Mouse (Mus musculus): ENCODE data around the gene Slc25a5. TPM values are rescaled to one million over a fixed set of nuclear protein-coding genes. Genes with fewer than 3 reads are reported as not detected.
A peak's percentile ranks its signal among the peaks of the same experiment; 100 is the strongest.
"Not testable (repeated sequence)": the region's sequence is repeated elsewhere in the genome, so short reads cannot be mapped to it uniquely, and the experiment has no call there.

Gene Slc25a5
- total and polyA plus RNA-seq, 2 experiments = 735 to 759 TPM

DNA sequence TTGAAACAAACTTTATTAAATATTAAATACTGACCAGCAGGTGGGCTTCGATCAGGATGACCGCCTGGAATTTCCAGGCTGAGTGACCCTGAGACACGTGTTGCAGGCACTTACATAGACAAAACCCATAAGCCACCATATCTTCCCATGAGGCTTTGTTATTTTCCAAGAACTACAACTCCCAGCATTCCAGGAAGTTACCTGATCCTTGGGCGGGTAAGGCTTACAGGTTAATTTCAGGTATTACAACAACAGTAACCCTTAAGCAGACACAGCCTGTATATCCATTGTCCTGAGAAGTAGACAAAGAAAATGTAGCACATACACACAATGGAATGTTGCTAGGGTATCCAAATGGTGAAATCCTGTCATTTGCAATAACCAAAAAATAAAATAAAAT, 6.1 kb upstream of the Slc25a5 start:
- WGBS = 56% methylated on average over 4 of the region's 4 CpGs
- no peak for DNase-seq (ENCODE audit: extremely low read depth, low read depth, low spot score)
- H3K36me3 ChIP-seq (ENCODE audit: control insufficient read depth, insufficient read depth, low read length) = no peaks in the 10 kb centered on the region
- H3K4me1 ChIP-seq (ENCODE audit: control insufficient read depth, insufficient read depth, low read length) = no peaks in the 10 kb centered on the region; the same call in 1 of the 2 replicates
- no peak overlapping the region for H3K27ac ChIP-seq (replicated peaks; ENCODE audit: insufficient read depth, low read depth, low read length)
- TF ChIP-seq CTCF (IDR thresholded peaks at IDR 0.05; ENCODE audit: low read depth, low read length) (no peak), POLR2A (IDR thresholded peaks at IDR 0.05; ENCODE audit: extremely low read depth, insufficient read depth, low read length) (no peak)
- no peaks in the 10 kb centered on the region for H3K27me3 ChIP-seq (ENCODE audit: control insufficient read depth, insufficient read depth, low read length)
- no peak overlapping the region for H3K4me3 ChIP-seq (ENCODE audit: insufficient read depth, low read depth, low read length)
- H3K9ac ChIP-seq (ENCODE audit: low read depth, low read length) = no peak overlapping the region
- no peaks in the 10 kb centered on the region for H3K79me2 ChIP-seq (ENCODE audit: control insufficient read depth, insufficient read depth, low read length)

DNA sequence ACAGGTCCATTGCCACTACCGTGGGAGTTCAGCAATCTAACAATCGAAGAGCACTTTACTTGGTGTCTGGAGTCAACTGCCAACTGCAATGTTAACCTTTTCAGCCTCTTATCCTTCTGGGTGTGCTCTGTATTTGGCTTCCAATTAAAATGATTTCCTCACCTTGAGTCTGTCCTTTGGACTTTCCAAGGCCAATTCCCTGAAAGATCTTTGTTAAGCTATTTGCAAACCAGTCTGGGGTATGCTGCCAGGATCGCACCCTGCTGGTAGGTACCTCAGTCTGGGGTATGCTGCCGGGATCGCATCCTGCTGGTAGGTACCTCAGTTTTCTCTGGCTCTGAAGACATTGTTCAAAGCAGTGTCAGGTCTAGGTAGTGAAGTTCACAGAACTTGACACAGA, 880 bp upstream of the Slc25a5 start:
- WGBS = 15% methylated on average over 5 of the region's 5 CpGs
- Histone ChIP-seq H3K4me3 (ENCODE audit: insufficient read depth, low read depth, low read length) (no peak overlapping the region), H3K27me3 (ENCODE audit: control insufficient read depth, insufficient read depth, low read length) (no peaks in the 10 kb centered on the region), H3K4me1 (ENCODE audit: control insufficient read depth, insufficient read depth, low read length) (peaks cover 2% of the 10 kb centered on the region; the same call in 1 of the 2 replicates), H3K36me3 (ENCODE audit: control insufficient read depth, insufficient read depth, low read length) (peaks cover 13% of the 10 kb centered on the region), H3K27ac (replicated peaks; ENCODE audit: insufficient read depth, low read depth, low read length) (peak overlapping the region; percentile 84), H3K9ac (ENCODE audit: low read depth, low read length) (peak overlapping the region; percentile 53; the same call in 1 of the 2 replicates), H3K79me2 (ENCODE audit: control insufficient read depth, insufficient read depth, low read length) (no peaks in the 10 kb centered on the region)
- DNase-seq (ENCODE audit: extremely low read depth, low read depth, low spot score) = peak; percentile 74
- TF ChIP-seq CTCF (IDR thresholded peaks at IDR 0.05; ENCODE audit: low read depth, low read length) (peak; percentile 33), POLR2A (IDR thresholded peaks at IDR 0.05; ENCODE audit: extremely low read depth, insufficient read depth, low read length) (no peak)

DNA sequence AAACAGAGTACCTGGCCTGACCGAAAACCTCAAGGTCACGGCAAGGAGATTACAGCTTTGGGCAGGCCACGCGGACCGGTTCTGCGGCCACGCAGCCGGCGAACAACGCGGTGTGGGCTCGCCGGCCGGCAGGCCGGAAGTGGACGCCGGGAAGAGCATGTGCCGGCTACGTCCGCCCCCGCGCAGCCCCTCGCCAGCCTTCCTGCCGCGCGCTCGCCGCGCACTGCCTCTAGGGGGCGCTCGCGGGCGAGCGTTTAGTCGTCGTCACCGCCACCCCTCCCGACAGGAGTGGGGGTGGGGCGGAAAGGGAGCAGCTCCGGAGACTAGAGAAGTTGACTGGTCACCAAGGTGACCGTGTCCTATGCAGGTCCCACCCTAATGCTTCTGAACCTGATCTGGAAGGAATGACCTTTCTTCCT, 721 bp downstream of the Slc25a5 start:
- peak; percentile 48 for DNase-seq (ENCODE audit: extremely low read depth, low read depth, low spot score)
- Histone ChIP-seq H3K27ac (replicated peaks; ENCODE audit: insufficient read depth, low read depth, low read length) (peak overlapping the region; percentile 96), H3K79me2 (ENCODE audit: control insufficient read depth, insufficient read depth, low read length) (no peaks in the 10 kb centered on the region), H3K27me3 (ENCODE audit: control insufficient read depth, insufficient read depth, low read length) (no peaks in the 10 kb centered on the region), H3K9ac (ENCODE audit: low read depth, low read length) (peak overlapping the region; percentile 91), H3K36me3 (ENCODE audit: control insufficient read depth, insufficient read depth, low read length) (peaks cover 13% of the 10 kb centered on the region), H3K4me1 (ENCODE audit: control insufficient read depth, insufficient read depth, low read length) (peaks cover 2% of the 10 kb centered on the region; the same call in 1 of the 2 replicates), H3K4me3 (ENCODE audit: insufficient read depth, low read depth, low read length) (peak overlapping the region; percentile 74)
- TF ChIP-seq POLR2A (IDR thresholded peaks at IDR 0.05; ENCODE audit: extremely low read depth, insufficient read depth, low read length) = no peak
- TF ChIP-seq CTCF (IDR thresholded peaks at IDR 0.05; ENCODE audit: low read depth, low read length) = peak; percentile 75
- WGBS = 0% methylated on average over 32 of the region's 41 CpGs

DNA sequence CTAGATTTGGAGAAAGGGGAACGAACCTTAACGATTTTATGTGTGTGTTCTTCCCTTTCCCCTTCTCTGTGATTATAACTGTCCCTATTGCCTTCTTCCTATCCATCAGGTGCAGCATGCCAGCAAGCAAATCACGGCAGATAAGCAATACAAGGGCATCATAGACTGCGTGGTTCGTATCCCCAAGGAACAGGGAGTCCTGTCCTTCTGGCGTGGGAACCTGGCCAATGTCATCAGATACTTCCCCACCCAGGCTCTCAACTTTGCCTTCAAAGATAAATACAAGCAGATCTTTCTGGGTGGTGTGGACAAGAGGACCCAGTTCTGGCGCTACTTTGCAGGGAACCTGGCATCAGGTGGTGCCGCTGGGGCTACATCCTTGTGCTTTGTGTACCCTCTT, 1.3 kb downstream of the Slc25a5 start:
- H3K79me2 ChIP-seq (ENCODE audit: control insufficient read depth, insufficient read depth, low read length); H3K27me3 ChIP-seq (ENCODE audit: control insufficient read depth, insufficient read depth, low read length); DNase-seq (ENCODE audit: extremely low read depth, low read depth, low spot score); H3K4me1 ChIP-seq (ENCODE audit: control insufficient read depth, insufficient read depth, low read length): not testable (repeated sequence)
- H3K9ac ChIP-seq (ENCODE audit: low read depth, low read length) = peak overlapping the region; percentile 91
- H3K4me3 ChIP-seq (ENCODE audit: insufficient read depth, low read depth, low read length) = peak overlapping the region; percentile 74
- H3K36me3 ChIP-seq (ENCODE audit: control insufficient read depth, insufficient read depth, low read length) = peaks cover 13% of the 10 kb centered on the region
- H3K27ac ChIP-seq (replicated peaks; ENCODE audit: insufficient read depth, low read depth, low read length) = peak overlapping the region; percentile 96
- WGBS = 8% methylated on average over 8 of the region's 8 CpGs

DNA sequence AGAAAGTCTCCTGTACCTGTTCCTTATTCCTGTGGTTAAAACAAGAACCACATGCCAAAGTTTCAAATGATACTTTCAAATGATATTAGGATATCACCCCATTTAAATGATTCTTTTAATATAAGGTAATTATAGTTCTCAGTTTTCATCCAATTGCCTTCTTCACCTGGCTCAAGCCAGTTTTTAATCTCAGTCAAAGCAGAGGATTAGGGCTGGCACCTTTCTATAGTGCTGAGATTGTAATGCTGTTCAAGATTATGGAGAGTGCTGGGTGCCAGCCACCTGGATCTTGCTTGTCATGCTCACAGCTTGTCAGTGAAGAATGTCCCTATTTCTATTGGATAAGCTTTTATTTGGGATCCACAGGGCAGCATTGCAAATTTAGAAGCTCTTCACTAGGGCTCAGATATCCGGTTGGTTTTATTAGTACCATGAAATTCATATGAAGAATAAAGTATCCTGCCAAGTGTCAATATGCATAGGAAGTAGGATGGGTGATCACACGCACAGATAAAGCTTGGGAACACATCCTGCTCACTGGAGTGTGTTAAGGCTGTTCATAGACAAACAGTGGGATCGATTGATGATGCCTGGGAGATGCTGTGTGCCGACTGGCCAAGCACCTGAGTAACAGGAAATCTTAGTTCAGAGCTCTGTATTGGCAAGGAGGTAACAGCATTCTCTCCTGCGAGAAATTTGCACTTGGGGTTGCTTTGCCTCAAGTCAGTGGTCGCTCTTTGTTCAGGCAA, 3.9 kb downstream of the Slc25a5 start:
- no peak overlapping the region for H3K9ac ChIP-seq (ENCODE audit: low read depth, low read length)
- no peaks in the 10 kb centered on the region for H3K79me2 ChIP-seq (ENCODE audit: control insufficient read depth, insufficient read depth, low read length)
- 20% methylated on average over 6 of the region's 6 CpGs for WGBS
- H3K36me3 ChIP-seq (ENCODE audit: control insufficient read depth, insufficient read depth, low read length) = peaks cover 13% of the 10 kb centered on the region
- no peak overlapping the region for H3K4me3 ChIP-seq (ENCODE audit: insufficient read depth, low read depth, low read length)
- DNase-seq (ENCODE audit: extremely low read depth, low read depth, low spot score) = peak; percentile 62
- no peaks in the 10 kb centered on the region for H3K27me3 ChIP-seq (ENCODE audit: control insufficient read depth, insufficient read depth, low read length)
- TF ChIP-seq CTCF (IDR thresholded peaks at IDR 0.05; ENCODE audit: low read depth, low read length) (no peak), POLR2A (IDR thresholded peaks at IDR 0.05; ENCODE audit: extremely low read depth, insufficient read depth, low read length) (no peak)
- H3K4me1 ChIP-seq (ENCODE audit: control insufficient read depth, insufficient read depth, low read length) = peaks cover 4% of the 10 kb centered on the region; the same call in 1 of the 2 replicates
- H3K27ac ChIP-seq (replicated peaks; ENCODE audit: insufficient read depth, low read depth, low read length) = no peak overlapping the region

DNA sequence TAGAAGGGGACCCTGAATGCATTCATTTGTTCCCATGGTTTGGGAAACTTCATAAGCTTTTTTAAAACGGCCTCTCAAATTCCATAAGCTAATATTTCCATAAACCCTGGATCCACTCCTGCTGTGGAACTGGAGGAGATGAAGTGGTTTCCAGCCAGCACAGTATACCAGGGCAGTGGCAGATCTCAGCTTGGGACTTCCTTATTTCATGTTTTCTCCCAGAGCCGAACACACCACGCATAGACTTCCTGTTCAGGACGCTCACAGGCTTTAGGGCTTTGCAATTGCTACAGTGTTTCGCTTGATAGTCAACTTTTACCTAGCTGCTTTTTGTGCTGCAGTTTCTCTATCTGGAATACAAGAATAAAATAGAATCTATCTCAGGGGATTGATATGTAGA, 7.7 kb downstream of the Slc25a5 start:
- peaks cover 3% of the 10 kb centered on the region for H3K36me3 ChIP-seq (ENCODE audit: control insufficient read depth, insufficient read depth, low read length)
- H3K27me3 ChIP-seq (ENCODE audit: control insufficient read depth, insufficient read depth, low read length) = no peaks in the 10 kb centered on the region
- H3K79me2 ChIP-seq (ENCODE audit: control insufficient read depth, insufficient read depth, low read length) = no peaks in the 10 kb centered on the region
- H3K4me1 ChIP-seq (ENCODE audit: control insufficient read depth, insufficient read depth, low read length) = peaks cover 15% of the 10 kb centered on the region; the same call in 1 of the 2 replicates
- WGBS = 79% methylated on average over 5 of the region's 5 CpGs
- H3K9ac ChIP-seq (ENCODE audit: low read depth, low read length) = no peak overlapping the region
- H3K27ac ChIP-seq (replicated peaks; ENCODE audit: insufficient read depth, low read depth, low read length) = no peak overlapping the region
- no peak for TF ChIP-seq CTCF (IDR thresholded peaks at IDR 0.05; ENCODE audit: low read depth, low read length)
- no peak for TF ChIP-seq POLR2A (IDR thresholded peaks at IDR 0.05; ENCODE audit: extremely low read depth, insufficient read depth, low read length)
- H3K4me3 ChIP-seq (ENCODE audit: insufficient read depth, low read depth, low read length) = no peak overlapping the region
- no peak for DNase-seq (ENCODE audit: extremely low read depth, low read depth, low spot score)

Measured in liver, adult 2 months (tissue).